Mouse (Mus musculus): ENCODE measurements around the gene Cd86. TPM values are rescaled to one million over a fixed set of nuclear protein-coding genes. Genes with fewer than 3 reads are reported as not detected.

Cd86 gene
- polyA plus RNA-seq (2012; rRNA removed): 0.32 TPM in 2 replicates

GRCm38 (mm10) chr16:36665782-36666181 is at the start of gene Cd86:
Gene Cd86 (minus strand): TSS chr16:36666081.
- TF ChIP-seq POLR2A (IDR thresholded peaks at IDR 0.05; ENCODE audit: control insufficient read depth, low read depth, low read length): no peak
- no peak for TF ChIP-seq CTCF (IDR thresholded peaks at IDR 0.05; ENCODE audit: control insufficient read depth, insufficient read depth, insufficient replicate concordance, low read depth, low read length)
- no peak within 1 kb of the TSS for H3K4me3 ChIP-seq (ENCODE audit: control insufficient read depth, low read depth, low read length)
- H3K27ac ChIP-seq (ENCODE audit: control insufficient read depth, insufficient read depth, low read depth, low read length): no peak within 1 kb of the TSS
- H3K36me3 ChIP-seq (ENCODE audit: control insufficient read depth, insufficient read depth, low read length): no peaks in the 10 kb centered on the region
- no peaks in the 10 kb centered on the region for H3K27me3 ChIP-seq (ENCODE audit: control insufficient read depth, insufficient read depth, low read length)
- no peaks in the 10 kb centered on the region for H3K4me1 ChIP-seq (ENCODE audit: control insufficient read depth, insufficient read depth, low read length)

- no peak for TF ChIP-seq POLR2A (IDR thresholded peaks at IDR 0.05; ENCODE audit: control insufficient read depth, low read depth, low read length)
- TF ChIP-seq CTCF (IDR thresholded peaks at IDR 0.05; ENCODE audit: control insufficient read depth, insufficient read depth, insufficient replicate concordance, low read depth, low read length): no peak
Observed at GRCm38 (mm10) chr16:36711760-36712159, 45.9 kb upstream of the Cd86 start.

GRCm38 (mm10) chr16:36710794-36711193 is 44.9 kb upstream of the Cd86 start:
- TF ChIP-seq POLR2A (IDR thresholded peaks at IDR 0.05; ENCODE audit: control insufficient read depth, low read depth, low read length): no peak
- no peak for TF ChIP-seq CTCF (IDR thresholded peaks at IDR 0.05; ENCODE audit: control insufficient read depth, insufficient read depth, insufficient replicate concordance, low read depth, low read length)
- Histone ChIP-seq H3K36me3 (ENCODE audit: control insufficient read depth, insufficient read depth, low read length) (no peaks in the 10 kb centered on the region), H3K4me3 (ENCODE audit: control insufficient read depth, low read depth, low read length) (no peak overlapping the region), H3K27ac (ENCODE audit: control insufficient read depth, insufficient read depth, low read depth, low read length) (no peak overlapping the region), H3K4me1 (ENCODE audit: control insufficient read depth, insufficient read depth, low read length) (peaks cover 7% of the 10 kb centered on the region), H3K27me3 (ENCODE audit: control insufficient read depth, insufficient read depth, low read length) (no peaks in the 10 kb centered on the region)

More at GRCm38 (mm10) chr16:36711760-36712159, 45.9 kb upstream of the Cd86 start:
- Histone ChIP-seq H3K4me1 (ENCODE audit: control insufficient read depth, insufficient read depth, low read length) (peaks cover 7% of the 10 kb centered on the region), H3K27ac (ENCODE audit: control insufficient read depth, insufficient read depth, low read depth, low read length) (no peak overlapping the region), H3K36me3 (ENCODE audit: control insufficient read depth, insufficient read depth, low read length) (no peaks in the 10 kb centered on the region), H3K4me3 (ENCODE audit: control insufficient read depth, low read depth, low read length) (no peak overlapping the region), H3K27me3 (ENCODE audit: control insufficient read depth, insufficient read depth, low read length) (no peaks in the 10 kb centered on the region)

GRCm38 (mm10) chr16:36709405-36709804 is 43.5 kb upstream of the Cd86 start:
- H3K27ac ChIP-seq (ENCODE audit: control insufficient read depth, insufficient read depth, low read depth, low read length): no peak overlapping the region
- no peaks in the 10 kb centered on the region for H3K36me3 ChIP-seq (ENCODE audit: control insufficient read depth, insufficient read depth, low read length)
- TF ChIP-seq POLR2A (IDR thresholded peaks at IDR 0.05; ENCODE audit: control insufficient read depth, low read depth, low read length): no peak
- no peak for TF ChIP-seq CTCF (IDR thresholded peaks at IDR 0.05; ENCODE audit: control insufficient read depth, insufficient read depth, insufficient replicate concordance, low read depth, low read length)
- no peaks in the 10 kb centered on the region for H3K27me3 ChIP-seq (ENCODE audit: control insufficient read depth, insufficient read depth, low read length)
- peaks cover 7% of the 10 kb centered on the region for H3K4me1 ChIP-seq (ENCODE audit: control insufficient read depth, insufficient read depth, low read length)
- peak overlapping the region; percentile 26 for H3K4me3 ChIP-seq (ENCODE audit: control insufficient read depth, low read depth, low read length)

- H3K36me3 ChIP-seq (ENCODE audit: control insufficient read depth, insufficient read depth, low read length): no peaks in the 10 kb centered on the region
- peaks cover 7% of the 10 kb centered on the region for H3K4me1 ChIP-seq (ENCODE audit: control insufficient read depth, insufficient read depth, low read length)
- H3K4me3 ChIP-seq (ENCODE audit: control insufficient read depth, low read depth, low read length): no peak overlapping the region
- TF ChIP-seq POLR2A (IDR thresholded peaks at IDR 0.05; ENCODE audit: control insufficient read depth, low read depth, low read length) (no peak), CTCF (IDR thresholded peaks at IDR 0.05; ENCODE audit: control insufficient read depth, insufficient read depth, insufficient replicate concordance, low read depth, low read length) (no peak)
- no peak overlapping the region for H3K27ac ChIP-seq (ENCODE audit: control insufficient read depth, insufficient read depth, low read depth, low read length)
- no peaks in the 10 kb centered on the region for H3K27me3 ChIP-seq (ENCODE audit: control insufficient read depth, insufficient read depth, low read length)
Observed at GRCm38 (mm10) chr16:36708751-36709150, 42.9 kb upstream of the Cd86 start.

GRCm38 (mm10) chr16:36707702-36708423 is 42.0 kb upstream of the Cd86 start:
- H3K27ac ChIP-seq (ENCODE audit: control insufficient read depth, insufficient read depth, low read depth, low read length): no peak overlapping the region
- H3K4me3 ChIP-seq (ENCODE audit: control insufficient read depth, low read depth, low read length): no peak overlapping the region

GRCm38 (mm10) chr16:36700484-36700883 is 34.6 kb upstream of the Cd86 start:
- H3K27me3 ChIP-seq (ENCODE audit: control insufficient read depth, insufficient read depth, low read length): no peaks in the 10 kb centered on the region
- no peak overlapping the region for H3K4me3 ChIP-seq (ENCODE audit: control insufficient read depth, low read depth, low read length)
- no peak for TF ChIP-seq CTCF (IDR thresholded peaks at IDR 0.05; ENCODE audit: control insufficient read depth, insufficient read depth, insufficient replicate concordance, low read depth, low read length)
- no peak for TF ChIP-seq POLR2A (IDR thresholded peaks at IDR 0.05; ENCODE audit: control insufficient read depth, low read depth, low read length)
- no peaks in the 10 kb centered on the region for H3K36me3 ChIP-seq (ENCODE audit: control insufficient read depth, insufficient read depth, low read length)
- no peak overlapping the region for H3K27ac ChIP-seq (ENCODE audit: control insufficient read depth, insufficient read depth, low read depth, low read length)
- no peaks in the 10 kb centered on the region for H3K4me1 ChIP-seq (ENCODE audit: control insufficient read depth, insufficient read depth, low read length)

More at GRCm38 (mm10) chr16:36707702-36708423, 42.0 kb upstream of the Cd86 start:
- no peak for TF ChIP-seq CTCF (IDR thresholded peaks at IDR 0.05; ENCODE audit: control insufficient read depth, insufficient read depth, insufficient replicate concordance, low read depth, low read length)
- TF ChIP-seq POLR2A (IDR thresholded peaks at IDR 0.05; ENCODE audit: control insufficient read depth, low read depth, low read length): no peak
- no peaks in the 10 kb centered on the region for H3K27me3 ChIP-seq (ENCODE audit: control insufficient read depth, insufficient read depth, low read length)
- peaks cover 7% of the 10 kb centered on the region for H3K4me1 ChIP-seq (ENCODE audit: control insufficient read depth, insufficient read depth, low read length)
- H3K36me3 ChIP-seq (ENCODE audit: control insufficient read depth, insufficient read depth, low read length): no peaks in the 10 kb centered on the region
